8 mouse cellular contexts compared by ENCODE assay signal in the genomic region with DNA sequence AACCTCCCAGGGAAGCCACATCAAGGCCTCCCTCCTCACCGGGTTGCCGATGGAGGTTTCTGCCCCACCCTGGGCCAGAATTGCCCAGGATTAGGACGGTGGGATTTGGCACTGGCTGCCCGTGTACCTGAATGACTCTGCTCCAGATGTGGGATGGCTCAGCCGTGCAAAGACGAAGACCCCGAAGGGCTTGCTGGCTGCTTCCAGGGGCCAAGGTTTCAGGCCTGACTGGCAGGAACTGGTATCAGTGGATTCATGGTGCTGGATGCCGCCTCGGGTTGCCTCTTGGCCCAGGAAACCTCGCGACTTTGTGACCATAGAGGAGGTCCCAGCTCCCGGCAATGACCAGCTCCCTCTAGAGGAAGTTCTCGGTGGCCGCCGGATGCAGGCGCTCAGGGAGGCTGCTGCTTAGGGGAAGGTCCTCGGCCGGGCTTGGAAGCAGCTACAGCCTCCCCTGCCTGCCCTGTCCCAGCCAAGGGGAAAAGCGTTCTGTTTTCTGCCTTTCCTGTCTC. TPM values are rescaled to one million over a fixed set of nuclear protein-coding genes. Genes with fewer than 3 reads are reported as not detected.
DNase-seq lines count a peak whose midpoint lies in the region; ATAC-seq and TF ChIP-seq lines count a peak whose summit lies in the region.

No protein-coding gene starts in this region.

- peak; percentile 53; the same call in 1 of the 2 replicates for TF ChIP-seq POLR2A in brain, embryonic 14.5 days (IDR thresholded peaks at IDR 0.05; ENCODE audit: borderline replicate concordance, extremely low read depth, insufficient read depth, insufficient read length, poor library complexity, severe bottlenecking)

- TF ChIP-seq CTCF in C2C12 (IDR thresholded peaks at IDR 0.05; ENCODE audit: control insufficient read depth, insufficient read depth, insufficient read length), result peak; percentile 58
- peak; percentile 85 for TF ChIP-seq CTCF in brain, embryonic 14.5 days (IDR thresholded peaks at IDR 0.05; ENCODE audit: borderline replicate concordance, extremely low read depth, insufficient read depth, insufficient read length)

- peak; percentile 62; the same call in 1 of the 2 replicates for ATAC-seq in heart, embryonic 13.5 days (ENCODE audit: extremely low read depth, insufficient number of reproducible peaks, low FRiP score, low TSS enrichment)
- peak; percentile 83 for ATAC-seq in liver, embryonic 12.5 days
- peak; percentile 76; the same call in 1 of the 2 replicates for ATAC-seq in stomach, embryonic 15.5 days (ENCODE audit: insufficient read depth, low FRiP score, low read depth)

- no peaks in the 10 kb centered on the region; the same call in 1 of the 2 replicates for H3K9me3 ChIP-seq in erythroblast, embryonic 14.5 days (ENCODE audit: control insufficient read depth, low read length)
- H3K9me3 ChIP-seq in heart, embryonic 13.5 days, result no peaks in the 10 kb centered on the region
- no peaks in the 10 kb centered on the region for H3K9me3 ChIP-seq in liver, embryonic 12.5 days (replicated peaks)
- H3K9me3 ChIP-seq in stomach, embryonic 15.5 days, result no peaks in the 10 kb centered on the region

- H3K4me1 ChIP-seq in erythroblast, embryonic 14.5 days (ENCODE audit: control insufficient read depth), result peaks cover 37% of the 10 kb centered on the region
- H3K4me1 ChIP-seq in heart, embryonic 13.5 days, result peaks cover 27% of the 10 kb centered on the region
- H3K4me1 ChIP-seq in liver, embryonic 12.5 days, result peaks cover 59% of the 10 kb centered on the region
- peaks cover 22% of the 10 kb centered on the region for H3K4me1 ChIP-seq in stomach, embryonic 15.5 days

- H3ac ChIP-seq in C2C12 (ENCODE audit: control insufficient read depth, insufficient read length, low read depth), result peak overlapping the region; percentile 85

- H3K79me2 ChIP-seq in C2C12 (ENCODE audit: control insufficient read depth, insufficient read depth), result peaks cover 29% of the 10 kb centered on the region

- peak overlapping the region; percentile 86 for H3K27ac ChIP-seq in heart, embryonic 13.5 days (replicated peaks)
- H3K27ac ChIP-seq in liver, embryonic 12.5 days, result peak overlapping the region; percentile 83
- H3K27ac ChIP-seq in stomach, embryonic 15.5 days, result peak overlapping the region; percentile 65

- peak overlapping the region; percentile 98 for H3K9ac ChIP-seq in heart, embryonic 13.5 days
- H3K9ac ChIP-seq in liver, embryonic 12.5 days, result peak overlapping the region; percentile 82
- peak overlapping the region; percentile 70 for H3K9ac ChIP-seq in stomach, embryonic 15.5 days

- H3K4me2 ChIP-seq in heart, embryonic 13.5 days, result peak overlapping the region; percentile 88
- H3K4me2 ChIP-seq in liver, embryonic 12.5 days, result peak overlapping the region; percentile 78
- H3K4me2 ChIP-seq in stomach, embryonic 15.5 days, result peak overlapping the region; percentile 83

- DNase-seq in brain, embryonic 14.5 days (ENCODE audit: low read depth), result peak; percentile 91
- peak; percentile 95 for DNase-seq in kidney, postnatal 10 days
- DNase-seq in natural killer cell, adult 2 months (ENCODE audit: low spot score in 2 of 2), result peak; percentile 83 to 89

- peaks cover 24% of the 10 kb centered on the region for H3K79me3 ChIP-seq in C2C12 (ENCODE audit: low read depth)

- WGBS in heart, embryonic 13.5 days, result under 1% methylated on average over 19 of the region's 19 CpGs
- 0% methylated on average over 19 of the region's 19 CpGs for WGBS in liver, embryonic 12.5 days (ENCODE audit: insufficient replicate concordance)
- under 1% methylated on average over 19 of the region's 19 CpGs for WGBS in stomach, embryonic 15.5 days

- no peaks in the 10 kb centered on the region for H3K27me3 ChIP-seq in C2C12 (ENCODE audit: control insufficient read depth, insufficient read depth, insufficient read length)
- no peaks in the 10 kb centered on the region for H3K27me3 ChIP-seq in erythroblast, embryonic 14.5 days (ENCODE audit: control insufficient read depth)
- H3K27me3 ChIP-seq in heart, embryonic 13.5 days (replicated peaks), result no peaks in the 10 kb centered on the region
- H3K27me3 ChIP-seq in liver, embryonic 12.5 days (replicated peaks), result 0 out of 2 replicates have a peak, but pooled peaks cover 3% of the 10 kb centered on the region
- no peaks in the 10 kb centered on the region for H3K27me3 ChIP-seq in stomach, embryonic 15.5 days (replicated peaks)

- peak overlapping the region; percentile 92 for H3K4me3 ChIP-seq in C2C12 (ENCODE audit: insufficient read depth, poor library complexity, severe bottlenecking)
- peak overlapping the region; percentile 71 for H3K4me3 ChIP-seq in erythroblast, embryonic 14.5 days (replicated peaks)
- H3K4me3 ChIP-seq in heart, embryonic 13.5 days, result peak overlapping the region; percentile 87
- peak overlapping the region; percentile 72 for H3K4me3 ChIP-seq in liver, embryonic 12.5 days
- peak overlapping the region; percentile 59 for H3K4me3 ChIP-seq in stomach, embryonic 15.5 days (replicated peaks)

- H3K36me3 ChIP-seq in C2C12 (ENCODE audit: control insufficient read depth, insufficient read depth), result peaks cover 26% of the 10 kb centered on the region
- H3K36me3 ChIP-seq in erythroblast, embryonic 14.5 days (ENCODE audit: control insufficient read depth), result peaks cover 21% of the 10 kb centered on the region
- H3K36me3 ChIP-seq in heart, embryonic 13.5 days, result peaks cover 31% of the 10 kb centered on the region
- peaks cover 32% of the 10 kb centered on the region for H3K36me3 ChIP-seq in liver, embryonic 12.5 days
- peaks cover 12% of the 10 kb centered on the region; the same call in 1 of the 2 replicates for H3K36me3 ChIP-seq in stomach, embryonic 15.5 days

TF ChIP-seq in C2C12, 6 proteins besides CTCF, POLR2A, EP300 and RAD21:
- no peak for TF ChIP-seq FOSL1 (IDR thresholded peaks at IDR 0.05; ENCODE audit: insufficient read depth, low read length, poor library complexity, severe bottlenecking)
- no peak for TF ChIP-seq MYOG (IDR thresholded peaks at IDR 0.05; ENCODE audit: control insufficient read depth, extremely low read depth, insufficient read length)
- no peak for TF ChIP-seq CEBPB (IDR thresholded peaks at IDR 0.05; ENCODE audit: low read depth)
- peak; percentile 38 for TF ChIP-seq MAX (IDR thresholded peaks at IDR 0.05)

RNA-seq across cellular contexts. Expression of gene Bak1, which starts 0.5 kb away (rescaled TPM):
- polyA plus RNA-seq in C2C12 (2012; fragmentation: generic; extraction: Trizol), result 95.1 TPM
- polyA plus RNA-seq in brain, embryonic 14.5 days (2012; rRNA removed), result 31.0 and 35.1 TPM in 2 replicates
- 8.1 TPM in 2 replicates for polyA plus RNA-seq in erythroblast, embryonic 14.5 days (2012)
- 5.3 and 5.4 TPM in 2 replicates for polyA plus RNA-seq in heart, embryonic 13.5 days (2015; fragmentation: Nextera tagmentation; extraction: Ambion mirVana)
- 2.7 and 3.2 TPM in 2 replicates for polyA plus RNA-seq in liver, embryonic 12.5 days (2016; fragmentation: Nextera tagmentation; extraction: Ambion mirVana)
- polyA plus RNA-seq in stomach, embryonic 15.5 days (2015; fragmentation: Nextera tagmentation; extraction: Ambion mirVana), result 4.6 and 5.7 TPM in 2 replicates

RNA-seq across cellular contexts. Expression of gene Itpr3, which starts 28.8 kb away (rescaled TPM):
- polyA plus RNA-seq in C2C12 (2012; fragmentation: generic; extraction: Trizol), result 20.0 TPM
- 1.4 and 3.4 TPM in 2 replicates for polyA plus RNA-seq in brain, embryonic 14.5 days (2012; rRNA removed)
- 0.02 and 0.04 TPM in 2 replicates for polyA plus RNA-seq in erythroblast, embryonic 14.5 days (2012)
- polyA plus RNA-seq in heart, embryonic 13.5 days (2015; fragmentation: Nextera tagmentation; extraction: Ambion mirVana), result 1.2 and 1.5 TPM in 2 replicates
- 1.2 and 1.3 TPM in 2 replicates for polyA plus RNA-seq in liver, embryonic 12.5 days (2016; fragmentation: Nextera tagmentation; extraction: Ambion mirVana)
- 10.8 and 12.3 TPM in 2 replicates for polyA plus RNA-seq in stomach, embryonic 15.5 days (2015; fragmentation: Nextera tagmentation; extraction: Ambion mirVana)

RNA-seq across cellular contexts. Expression of gene Zbtb9, which starts 55.4 kb away (rescaled TPM):
- 6.8 TPM for polyA plus RNA-seq in C2C12 (2012; fragmentation: generic; extraction: Trizol)
- 22.9 and 25.1 TPM in 2 replicates for polyA plus RNA-seq in brain, embryonic 14.5 days (2012; rRNA removed)
- 0.12 and 0.13 TPM in 2 replicates for polyA plus RNA-seq in erythroblast, embryonic 14.5 days (2012)
- 9.1 and 9.8 TPM in 2 replicates for polyA plus RNA-seq in heart, embryonic 13.5 days (2015; fragmentation: Nextera tagmentation; extraction: Ambion mirVana)
- polyA plus RNA-seq in liver, embryonic 12.5 days (2016; fragmentation: Nextera tagmentation; extraction: Ambion mirVana), result 8.9 and 9.2 TPM in 2 replicates
- polyA plus RNA-seq in stomach, embryonic 15.5 days (2015; fragmentation: Nextera tagmentation; extraction: Ambion mirVana), result 13.3 and 14.9 TPM in 2 replicates

Comparison
In these comparisons a context has a peak if more than half of its experiments do, and no peak if none do; other contexts are left out.
1. Peak in every context shown above with its lines: DNase-seq, ATAC-seq, H3K4me3 ChIP-seq and H3K27ac ChIP-seq.